Mouse (Mus musculus) gastrocnemius, postnatal 10 days (tissue): ENCODE measurements around the gene Vwa3a. TPM values are rescaled to one million over a fixed set of nuclear protein-coding genes. Genes with fewer than 3 reads are reported as not detected.

Experiments used
- DNase-seq: peaks from one replicate; pipeline ENCODE4 v3.0.0; 2021; ENCODE audit warnings: mixed read lengths
- total RNA-seq, 2 experiments: library from RNA; stranded (reverse); gene quantifications; 2 replicates each; pipeline ENCODE4 v1.2.3; 2021

Gene Vwa3a
- total RNA-seq, 2 experiments from 2014 or later, result 0.47 to 0.79 TPM

- DNase-seq, result no peak
These were observed 97.2 kb downstream of the Vwa3a start for GRCm38 (mm10) chr7:120836361-120836760.

- no peak for DNase-seq
These were observed 99.5 kb downstream of the Vwa3a start for GRCm38 (mm10) chr7:120838436-120839160.

GRCm38 (mm10) chr7:120839786-120840185, 100.7 kb downstream of the Vwa3a start:
- no peak for DNase-seq

- DNase-seq, result peak; percentile 84
These were observed 103.4 kb downstream of the Vwa3a start, which contains the start of gene Eef2k for GRCm38 (mm10) chr7:120842345-120843036. TSS of gene Eef2k (plus strand) at chr7:120842831.

GRCm38 (mm10) chr7:120843037-120843621, 104.0 kb downstream of the Vwa3a start:
- peak; percentile 86 for DNase-seq

- DNase-seq, result no peak
These were observed 104.8 kb downstream of the Vwa3a start for GRCm38 (mm10) chr7:120843852-120844435.

- DNase-seq, result no peak
These were observed 105.6 kb downstream of the Vwa3a start for GRCm38 (mm10) chr7:120844689-120845088.

- no peak for DNase-seq
These were observed 109.9 kb downstream of the Vwa3a start for GRCm38 (mm10) chr7:120848831-120849512.

GRCm38 (mm10) chr7:120850165-120850564, 111.0 kb downstream of the Vwa3a start:
- DNase-seq, result no peak

Other genes with a start within 250 kb of the Vwa3a start
- 100 to 1,000 TPM; 400 to 498 TPM for gene Uqcrc2, start 104.1 kb upstream of the Vwa3a start, total RNA-seq
- gene Pdzd9, start 69.0 kb upstream of the Vwa3a start, total RNA-seq, result not detected
- gene Mosmo, start 61.7 kb upstream of the Vwa3a start, total RNA-seq, result 10 to 100 TPM; 19.6 to 20.9 TPM
- gene Gm5737, start 73.0 kb downstream of the Vwa3a start, total RNA-seq, result under 1 TPM in 1 of 2 experiments, not detected in 1; 0.31 TPM
- gene Eef2k, start 103.5 kb downstream of the Vwa3a start, total RNA-seq, result 10 to 100 TPM; 56.3 to 60.9 TPM
- 10 to 100 TPM; 14.0 to 15.9 TPM for gene Polr3e, start 178.4 kb downstream of the Vwa3a start, total RNA-seq
- gene Cdr2, start 243.0 kb downstream of the Vwa3a start, total RNA-seq, result 10 to 100 TPM in 1 of 2 experiments, 1 to 10 TPM in 1; 6.9 to 10.9 TPM
- not detected for gene Mfsd13b, start 243.2 kb downstream of the Vwa3a start, total RNA-seq